Mouse (Mus musculus): ENCODE data around the gene Selenom.

Selenom gene

GRCm38 (mm10) chr11:3529476-3530252 is 15.2 kb downstream of the Selenom start:
- DNase-seq (ENCODE audit: low spot score in 2 of 2): no peak

DNA sequence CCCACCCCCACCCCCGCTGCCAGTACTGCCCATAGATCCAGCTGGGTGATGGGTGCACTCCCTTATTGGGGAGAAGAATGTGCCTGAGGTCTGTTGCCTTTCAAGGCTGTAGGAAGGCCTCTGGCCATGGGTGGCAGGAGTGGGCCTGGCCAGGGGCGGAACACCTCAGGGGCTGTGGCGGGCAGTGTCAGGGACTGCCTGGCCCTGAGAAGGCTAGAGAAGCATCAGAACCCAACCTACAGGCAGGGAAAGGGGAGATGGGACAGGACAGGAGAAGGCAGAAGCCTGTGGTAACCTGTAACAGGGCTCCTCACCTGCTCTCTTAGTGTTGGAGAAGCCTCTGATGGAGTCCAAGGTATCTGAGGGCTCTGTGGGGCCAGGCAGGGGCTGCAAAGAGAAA is 16.2 kb downstream of the Selenom start:
- no peak for DNase-seq (ENCODE audit: low spot score in 2 of 2)

GRCm38 (mm10) chr11:3531634-3532033 is 17.1 kb downstream of the Selenom start:
- DNase-seq (ENCODE audit: low spot score in 2 of 2): no peak

DNA sequence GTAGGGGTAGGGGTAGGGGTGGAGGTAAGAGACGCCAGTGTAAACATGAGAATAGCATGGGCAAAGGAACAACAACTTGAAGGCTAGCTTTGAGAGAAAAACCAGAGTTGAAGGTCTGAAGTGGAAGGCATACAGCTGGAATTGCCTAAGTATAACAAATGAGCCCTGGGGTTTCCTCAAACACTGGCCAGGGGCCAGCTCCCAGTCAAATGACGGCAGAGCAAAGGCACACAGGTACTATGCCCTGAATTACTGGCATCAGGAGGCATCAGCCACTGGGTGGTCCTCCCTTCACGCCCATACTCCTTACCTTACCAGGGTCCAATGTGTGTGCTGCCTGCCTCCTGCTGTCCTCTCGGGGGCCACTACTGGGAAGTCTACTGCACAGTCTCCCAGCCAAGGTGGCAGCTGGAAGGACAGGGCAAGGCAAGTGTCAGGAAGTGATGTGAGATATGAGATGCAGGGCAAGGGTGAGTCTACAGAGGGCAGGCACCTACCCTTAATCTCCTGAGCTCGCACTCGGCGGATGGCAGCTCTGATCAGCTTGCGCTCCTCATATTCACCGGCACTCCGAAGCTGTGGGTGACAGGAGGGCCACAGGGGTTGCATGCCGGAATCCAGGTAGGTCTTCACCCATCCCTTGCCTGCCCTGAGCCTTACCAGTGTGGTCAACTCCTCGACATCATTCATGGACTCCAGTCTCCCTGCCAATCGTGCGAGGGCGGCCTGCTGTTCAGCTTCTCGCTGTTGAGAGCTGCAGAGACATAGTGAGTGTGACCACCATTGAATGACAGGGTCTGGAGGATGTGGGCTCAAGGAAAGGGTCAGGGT is 17.8 kb downstream of the Selenom start:
- no peak for DNase-seq (ENCODE audit: low spot score in 2 of 2)

- no peak for DNase-seq (ENCODE audit: low spot score in 2 of 2)
These were observed 19.0 kb downstream of the Selenom start for GRCm38 (mm10) chr11:3533406-3533932.

GRCm38 (mm10) chr11:3534956-3535355 is 20.5 kb downstream of the Selenom start:
- DNase-seq (ENCODE audit: low spot score in 2 of 2): no peak

- DNase-seq (ENCODE audit: low spot score in 2 of 2): peak; percentile 94 to 98
These were observed 21.0 kb downstream of the Selenom start for GRCm38 (mm10) chr11:3535406-3535986.

GRCm38 (mm10) chr11:3536082-3536481 is 21.6 kb downstream of the Selenom start:
- DNase-seq (ENCODE audit: low spot score in 2 of 2): no peak

GRCm38 (mm10) chr11:3536745-3537333 is 22.4 kb downstream of the Selenom start:
- DNase-seq (ENCODE audit: low spot score in 2 of 2): no peak

DNA sequence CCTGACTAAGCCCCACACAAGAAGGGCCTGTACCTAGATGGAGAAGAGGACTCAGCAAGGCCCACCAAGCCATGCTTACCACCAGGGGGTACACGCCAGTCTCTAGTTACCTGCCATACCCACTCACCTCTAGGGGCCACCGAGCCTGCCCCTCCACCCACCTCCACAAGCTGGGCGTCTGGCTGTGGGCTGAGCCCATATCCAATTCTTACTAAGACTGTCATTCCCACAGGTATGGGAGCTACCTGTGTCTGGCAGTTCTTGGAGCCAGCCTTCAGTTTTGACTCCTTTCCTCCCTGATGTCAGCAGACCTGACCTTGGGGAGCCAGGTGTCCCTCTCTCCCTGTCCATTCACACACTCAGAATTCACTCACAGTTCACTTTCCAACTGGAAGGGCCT is 23.2 kb downstream of the Selenom start:
- DNase-seq (ENCODE audit: low spot score in 2 of 2): no peak

- no peak for DNase-seq (ENCODE audit: low spot score in 2 of 2)
These were observed 23.9 kb downstream of the Selenom start for GRCm38 (mm10) chr11:3538341-3538740.

DNA sequence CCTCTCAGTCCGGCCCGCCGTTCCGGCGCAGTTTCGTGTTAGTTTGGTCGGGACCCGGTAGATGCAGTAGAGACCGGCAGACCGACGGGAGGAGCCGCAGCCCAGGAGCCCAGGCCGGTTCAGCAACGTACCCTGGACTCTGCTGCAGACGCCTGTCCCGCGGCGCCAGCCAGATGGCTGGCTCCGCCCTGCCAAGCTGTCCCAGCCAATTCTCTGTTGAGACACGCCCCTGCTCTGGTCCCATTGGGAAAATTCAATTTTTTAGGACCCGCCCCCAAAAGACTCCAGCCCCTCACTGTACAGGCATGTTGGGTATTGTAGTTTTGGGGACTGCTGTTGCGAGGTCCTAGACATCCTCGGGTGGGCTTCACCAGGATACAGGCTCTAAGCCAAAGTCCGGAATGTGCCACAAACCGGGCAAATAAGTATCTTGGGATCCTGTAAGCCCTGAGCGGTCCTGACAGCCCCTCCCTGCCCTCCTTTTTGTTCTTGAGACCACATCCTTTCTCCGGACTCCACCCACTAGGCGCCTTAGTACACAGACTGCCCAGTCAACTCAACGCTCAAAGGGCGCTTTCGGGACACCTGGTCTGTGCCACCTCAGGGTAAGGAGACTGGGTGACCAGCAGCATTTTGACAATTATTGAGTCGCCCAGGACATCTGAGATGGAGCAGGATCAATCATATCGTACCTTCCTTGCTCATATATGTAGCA is 24.8 kb downstream of the Selenom start:
- DNase-seq (ENCODE audit: low spot score in 2 of 2): peak; percentile 90

DNA sequence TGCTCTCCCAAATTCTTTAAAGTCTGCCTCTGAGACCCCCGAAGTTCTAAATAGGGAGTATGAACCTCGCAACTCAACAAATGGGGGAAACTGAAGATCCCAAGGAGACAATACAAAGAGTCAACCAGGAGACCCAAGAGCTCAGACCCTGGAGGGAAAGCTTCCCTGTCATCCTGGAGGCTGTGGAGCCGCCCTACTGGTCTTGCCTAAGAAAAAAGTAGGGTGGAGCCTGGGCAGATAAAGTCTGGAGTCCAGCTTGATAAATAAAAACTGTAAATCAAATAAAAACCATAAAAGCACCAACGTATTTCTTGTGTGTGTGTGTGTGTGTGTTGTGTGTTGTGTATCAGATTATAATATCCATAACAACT is 25.3 kb downstream of the Selenom start:
- no peak for DNase-seq (ENCODE audit: low spot score in 2 of 2)

DNA sequence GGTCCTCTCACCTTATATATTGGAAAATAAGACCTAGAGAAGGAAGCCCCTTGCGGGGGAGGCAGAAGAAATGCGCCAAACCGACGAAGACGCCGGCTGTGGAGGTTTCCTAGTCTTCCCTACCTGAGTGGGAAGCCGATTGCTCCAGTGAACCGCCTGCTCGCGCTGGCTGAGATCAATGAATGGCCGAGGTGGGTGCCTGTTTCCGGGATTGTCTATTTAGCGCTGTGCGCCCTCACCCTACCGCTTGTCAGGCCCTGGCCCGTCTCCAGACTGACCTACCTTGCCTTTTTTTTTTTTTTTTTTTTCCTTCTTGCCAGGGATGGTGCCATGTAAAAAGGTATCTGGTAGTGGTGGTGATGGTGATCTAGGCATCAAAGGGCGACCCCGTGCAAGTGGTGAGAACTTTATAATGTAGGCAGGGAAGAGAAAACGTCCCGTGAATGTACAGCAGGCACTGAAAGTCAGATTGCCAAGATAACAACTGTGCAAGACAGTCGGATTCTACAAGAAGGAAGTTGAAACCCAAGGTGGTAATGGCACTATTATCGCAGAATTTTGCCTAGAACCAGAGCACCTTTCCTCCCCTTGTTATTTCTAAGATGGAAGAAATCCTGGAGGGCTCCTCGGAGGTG is 26.1 kb downstream of the Selenom start, which contains the start of gene Smtn:
TSS of gene Smtn (minus strand) at position 162 of the 635 bp plus-strand sequence.
- DNase-seq (ENCODE audit: low spot score in 2 of 2): no peak

DNA sequence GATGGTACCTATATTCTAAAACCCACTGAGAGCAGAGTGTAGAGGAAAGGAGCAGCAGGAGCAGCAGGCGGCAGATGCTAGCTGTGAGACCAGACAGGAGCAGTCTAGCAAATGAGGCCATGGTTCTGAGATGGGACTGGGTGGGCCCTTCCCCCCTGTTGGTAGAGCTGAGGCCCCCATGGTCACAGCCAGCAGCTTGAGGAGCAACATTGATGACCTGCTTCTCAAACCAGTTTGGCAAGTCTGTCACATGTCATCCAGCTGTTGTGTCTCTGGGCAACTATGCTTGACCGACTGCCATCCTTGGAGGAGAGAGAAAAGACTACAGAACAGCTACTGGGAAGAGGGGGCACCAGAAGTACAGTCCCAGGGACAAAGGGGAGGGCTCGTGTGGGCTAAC is 27.4 kb downstream of the Selenom start:
- DNase-seq (ENCODE audit: low spot score in 2 of 2): no peak

GRCm38 (mm10) chr11:3543001-3543400 is 28.5 kb downstream of the Selenom start:
- peak in 1 of 2 experiments; percentile 75 for DNase-seq (ENCODE audit: low spot score in 2 of 2)

- DNase-seq (ENCODE audit: low spot score in 2 of 2): no peak
These were observed 29.9 kb downstream of the Selenom start for GRCm38 (mm10) chr11:3544409-3544808.

- DNase-seq (ENCODE audit: low spot score in 2 of 2): no peak
These were observed 31.2 kb downstream of the Selenom start for GRCm38 (mm10) chr11:3545531-3546241.

DNA sequence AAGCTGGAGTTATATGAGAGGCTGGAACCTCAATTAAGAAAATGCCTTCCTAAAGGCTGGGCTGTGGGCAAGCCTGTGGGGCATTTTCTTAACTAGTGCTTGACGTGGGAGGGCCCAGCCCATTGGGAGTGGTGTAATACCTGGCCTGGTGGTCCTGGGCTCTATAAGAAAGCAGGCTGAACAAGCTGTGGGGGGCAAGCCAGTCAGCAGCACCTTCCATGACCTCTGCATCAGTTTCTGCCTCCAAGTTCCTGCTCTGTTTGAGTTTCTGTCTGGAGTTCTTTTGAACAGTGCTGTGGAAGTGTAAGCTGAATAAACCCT is 31.7 kb downstream of the Selenom start:
- DNase-seq (ENCODE audit: low spot score in 2 of 2): no peak

DNA sequence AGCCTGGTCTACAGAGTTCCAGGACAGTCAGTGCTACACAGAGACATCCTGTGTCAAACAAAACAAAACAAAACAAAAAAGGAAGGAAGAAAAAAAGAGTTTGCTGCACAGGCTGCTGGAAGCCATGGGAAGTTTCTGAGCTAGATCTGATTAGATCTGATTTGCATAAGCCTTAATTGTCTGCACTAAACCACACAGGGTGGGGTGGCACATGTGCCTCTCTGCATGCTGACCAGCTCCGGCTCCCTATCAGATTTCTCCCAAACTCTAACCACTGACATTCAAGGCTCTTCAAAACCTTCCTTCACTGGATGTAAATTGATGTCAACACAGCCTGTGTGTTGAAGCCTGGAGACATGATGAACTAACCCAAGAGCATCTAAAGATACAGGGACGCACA is 32.6 kb downstream of the Selenom start:
- DNase-seq (ENCODE audit: low spot score in 2 of 2): no peak
